Mouse (Mus musculus) 3134 (cell line): ENCODE results near the gene Vps51.

ENCODE experiments used
- DNase-seq: peaks from one replicate; pipeline ENCODE4 v3.0.0-alpha.2; 2011; ENCODE audit warnings: low spot score; ENCODE audit not compliant: insufficient read length; ENCODE audit errors: extremely low read depth

Gene Vps51

DNA sequence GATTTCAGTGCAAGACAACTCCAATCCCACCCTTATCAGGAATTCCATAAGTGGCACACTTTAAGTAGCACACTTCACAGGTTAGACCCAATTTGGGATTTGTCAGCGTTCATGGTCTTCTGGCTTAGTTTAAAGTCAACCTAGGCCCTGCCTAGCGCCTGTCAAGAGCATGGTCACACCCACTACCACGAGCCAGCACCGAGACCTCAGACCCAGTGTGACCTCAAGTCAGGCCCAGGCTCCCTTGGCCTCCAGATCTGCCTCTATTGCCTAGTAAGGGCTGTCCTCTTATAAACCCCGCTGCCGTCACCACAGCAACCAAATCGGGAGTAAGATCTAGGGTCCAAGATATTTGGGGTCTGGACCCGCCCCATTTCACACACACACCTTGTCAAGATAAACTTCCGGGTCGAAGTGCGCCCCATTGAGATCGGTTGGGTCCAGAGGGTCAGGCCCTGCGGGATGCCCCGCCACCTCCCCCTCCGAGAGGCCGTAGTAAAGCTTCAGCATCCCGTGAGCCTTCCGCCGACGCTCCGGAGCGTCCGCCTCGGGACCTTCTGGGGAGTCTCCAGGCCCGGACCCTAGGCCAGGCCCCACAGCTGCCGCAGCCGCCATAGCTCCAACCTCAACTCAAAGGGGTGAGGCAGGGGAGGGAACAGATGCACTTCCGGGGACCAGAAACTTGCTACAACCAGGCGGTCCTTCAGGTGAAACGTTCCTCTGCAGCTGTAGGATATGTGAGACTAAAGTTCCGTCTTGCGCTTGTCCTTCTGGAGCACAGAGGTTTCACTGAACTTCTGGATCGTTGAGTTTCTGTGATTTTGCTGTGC, at the start of gene Vps51:
Gene Vps51, minus strand, starts transcription at position 668 of the 830 bp plus-strand sequence.
- DNase-seq, result peak; percentile 92

DNA sequence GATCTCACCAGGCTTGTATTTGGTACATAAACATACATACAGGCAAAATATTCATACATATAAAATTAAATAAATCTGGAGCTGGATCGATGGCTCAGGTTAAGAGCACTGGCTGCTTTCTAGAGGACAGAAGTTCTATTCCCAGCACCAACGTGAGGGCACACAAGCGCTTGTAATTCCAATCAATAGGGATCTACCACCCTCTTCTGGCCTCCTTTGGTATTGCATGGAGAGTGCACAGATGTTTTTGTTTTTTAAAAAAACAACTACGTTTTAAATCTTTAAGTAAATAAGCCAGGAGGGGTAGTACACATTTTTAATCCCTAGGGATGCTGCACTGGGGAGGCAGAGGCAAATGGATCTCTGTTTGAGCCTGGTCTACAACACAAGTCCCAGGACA, 49.3 kb upstream of the Vps51 start:
- DNase-seq, result peak; percentile 47

DNA sequence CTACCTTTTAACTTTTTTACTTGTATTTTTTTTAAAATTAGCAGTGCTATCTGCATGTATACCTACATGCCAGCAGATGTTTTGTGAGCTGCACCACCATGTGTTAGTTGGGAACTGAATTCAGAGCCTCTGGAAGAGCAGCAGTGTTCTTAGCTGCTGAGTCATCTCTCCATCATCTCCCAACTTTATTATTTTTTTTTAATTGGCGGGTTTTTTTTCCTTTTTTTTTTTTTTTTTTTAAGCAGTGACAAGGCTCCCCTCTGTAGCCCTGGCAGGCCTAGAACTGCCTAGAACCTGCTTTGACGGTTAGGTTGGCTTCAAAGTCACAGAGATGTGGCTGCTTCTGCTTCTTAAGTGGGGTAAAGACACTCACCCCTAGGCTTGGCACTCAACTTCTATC, 47.9 kb upstream of the Vps51 start:
- DNase-seq, result no peak

DNA sequence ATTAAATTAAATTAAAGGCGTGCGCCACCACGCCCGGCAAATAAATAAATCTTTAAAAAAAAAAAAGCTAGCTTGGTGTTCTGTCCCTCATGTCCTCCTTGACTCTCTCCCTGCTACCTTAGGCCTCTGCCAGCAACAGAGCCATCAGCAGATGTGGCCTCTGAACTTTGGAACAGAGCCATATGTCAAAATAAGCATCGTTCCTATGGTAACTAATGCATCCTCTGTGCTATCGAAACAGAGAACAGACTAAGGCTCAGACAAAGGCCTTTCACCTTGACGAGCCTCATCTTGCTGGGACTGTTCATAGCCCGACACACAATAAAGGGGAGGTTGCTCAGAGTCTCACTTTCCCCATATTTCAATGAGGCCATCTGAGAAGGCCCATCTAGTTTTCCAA, 46.3 kb upstream of the Vps51 start:
- no peak for DNase-seq

DNA sequence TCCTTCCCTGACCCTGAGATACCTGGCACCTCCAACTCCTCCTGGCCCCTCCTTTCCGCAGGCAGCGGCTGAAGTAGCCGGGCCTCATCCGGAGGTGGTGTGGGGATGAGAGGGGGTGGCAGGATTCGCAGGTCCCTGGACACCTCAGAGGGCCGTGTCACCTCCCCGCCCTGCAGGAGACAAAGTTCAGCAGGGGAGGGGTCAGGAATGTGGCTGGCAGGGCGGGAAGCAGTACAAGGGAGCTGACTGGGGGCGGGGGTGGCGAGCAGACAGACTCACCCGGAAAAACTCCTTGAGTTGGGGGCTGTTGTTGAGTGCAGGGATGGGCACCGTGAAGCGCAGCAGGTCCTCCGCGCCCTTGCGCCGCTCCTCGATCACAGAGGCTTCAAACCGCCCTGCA, 44.7 kb upstream of the Vps51 start:
- DNase-seq, result no peak

DNA sequence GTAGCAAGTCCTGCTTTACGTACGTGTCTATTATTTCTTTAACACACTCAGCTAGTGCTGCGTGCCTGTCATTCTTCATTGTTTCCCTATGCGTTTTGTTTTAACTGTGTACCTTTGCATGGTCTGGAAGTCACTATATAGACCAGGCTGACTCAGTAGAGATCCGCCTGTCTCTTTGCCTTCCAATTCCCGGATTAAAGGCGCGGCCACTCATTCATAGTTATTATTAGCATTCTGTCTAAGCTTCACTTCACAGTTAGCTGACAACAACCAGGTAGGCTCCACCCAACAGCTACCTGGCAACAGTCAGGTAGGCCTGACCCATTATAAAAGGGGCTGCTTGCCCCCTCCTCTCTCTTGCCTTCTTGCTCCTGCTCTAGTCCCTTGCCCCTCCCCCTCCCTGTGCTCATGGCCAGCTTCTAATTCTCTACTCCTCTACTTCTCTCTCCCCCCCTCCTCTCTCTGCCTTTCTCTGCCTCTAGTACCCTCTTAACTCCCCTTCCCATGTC, 41.7 kb upstream of the Vps51 start:
- no peak for DNase-seq

DNA sequence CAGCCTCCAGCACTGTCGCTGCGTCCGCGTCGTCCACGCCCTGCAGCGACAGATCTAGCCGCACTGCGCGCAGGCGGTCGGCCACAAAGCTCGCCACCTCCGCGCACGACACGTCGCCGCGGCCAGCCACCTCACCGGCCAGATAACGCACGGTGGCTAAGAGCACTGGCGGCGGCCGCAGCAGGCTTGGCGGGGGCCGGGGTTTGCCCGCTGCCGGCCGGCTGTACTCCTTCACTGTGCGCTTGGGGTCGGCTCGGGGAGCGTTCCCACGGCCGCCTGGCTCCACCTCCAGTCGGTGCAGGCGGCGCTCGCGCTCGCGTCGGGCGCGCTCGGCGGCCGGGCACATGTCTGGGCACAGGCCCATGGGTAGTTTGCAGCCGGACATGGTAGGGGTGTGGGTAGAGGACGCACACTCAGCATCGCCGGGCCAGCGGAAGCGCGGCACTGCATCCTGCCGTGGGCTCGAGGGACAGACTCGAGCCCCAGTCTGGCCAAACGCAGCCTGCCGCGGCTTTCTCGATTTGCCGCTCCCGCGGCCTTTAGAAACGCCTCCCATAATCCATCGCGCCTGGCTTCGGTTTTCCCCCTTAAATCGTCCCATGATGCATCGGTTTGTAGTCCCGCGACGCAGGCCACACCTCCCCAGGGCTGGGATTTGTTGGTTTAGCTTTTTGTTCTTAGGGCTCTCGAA, 41.1 kb upstream of the Vps51 start, which contains the start of gene Sac3d1:
Gene Sac3d1, minus strand, starts transcription at position 665 of the 691 bp plus-strand sequence.
- DNase-seq, result peak; percentile 92

DNA sequence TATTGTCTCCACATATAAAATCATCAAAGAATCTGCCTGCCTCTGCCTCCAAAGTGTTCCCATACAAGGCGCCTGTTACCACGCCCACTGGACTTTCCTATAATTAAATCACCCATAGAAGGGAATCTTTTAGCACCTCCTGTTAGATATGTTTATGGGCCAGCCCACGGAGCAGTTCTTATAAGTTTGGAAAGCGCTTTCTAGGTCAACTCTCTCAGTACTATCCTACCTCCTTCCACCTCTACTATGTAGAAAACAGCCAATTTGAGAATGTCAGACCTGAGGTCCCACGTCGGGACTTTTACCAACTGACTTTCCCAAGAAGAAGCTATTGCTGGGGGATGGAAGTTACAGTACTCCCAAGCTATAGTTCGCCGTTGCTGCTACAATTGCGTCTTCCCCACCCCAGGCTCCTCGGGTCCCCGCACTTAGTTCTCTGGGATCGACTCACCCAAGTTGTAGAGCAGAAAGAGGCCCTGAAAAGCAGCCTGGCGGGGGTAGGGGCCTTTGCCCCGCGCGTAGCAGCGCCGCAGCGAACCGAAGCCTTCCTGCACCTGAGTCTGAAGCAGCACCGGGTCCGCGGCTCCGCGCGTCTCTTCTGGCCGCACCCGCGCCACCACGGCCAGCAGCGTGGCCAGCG, 40.4 kb upstream of the Vps51 start:
- DNase-seq, result no peak

DNA sequence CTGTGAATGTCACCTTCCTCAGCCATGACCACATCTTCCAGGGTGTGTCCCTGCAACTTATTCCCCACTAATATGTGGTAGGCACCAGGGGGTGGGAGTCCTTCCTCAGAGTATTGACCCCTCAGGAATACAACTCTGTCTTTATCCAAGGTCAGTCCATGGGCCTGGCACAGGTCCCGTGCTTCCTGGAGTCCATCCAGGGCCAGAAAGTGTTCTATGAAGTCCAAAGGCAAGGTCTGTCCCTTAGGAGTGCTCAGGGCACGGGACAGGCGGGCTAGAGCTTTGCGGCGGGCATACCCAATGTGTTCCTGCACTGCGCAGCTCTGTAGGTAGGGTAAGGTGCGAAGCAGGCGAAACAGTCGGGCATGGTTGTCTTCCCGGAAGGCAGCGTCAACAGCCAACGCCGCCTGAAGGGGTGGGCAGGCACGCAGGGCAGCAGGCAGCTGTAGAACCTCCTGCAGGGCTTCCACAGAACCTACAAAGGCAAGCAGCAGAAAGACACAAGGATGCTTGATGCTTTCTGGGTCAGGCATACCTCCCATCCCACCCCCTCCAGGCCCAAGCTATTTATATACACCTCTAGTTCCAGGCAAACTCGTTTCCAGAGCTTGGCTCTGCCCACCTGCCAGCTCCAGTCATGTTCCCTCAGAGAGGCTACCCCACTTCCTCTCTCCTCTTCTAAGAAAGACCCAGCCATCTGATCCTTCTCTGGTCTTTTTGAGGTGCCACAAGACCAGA, 39.3 kb upstream of the Vps51 start:
- DNase-seq, result no peak

DNA sequence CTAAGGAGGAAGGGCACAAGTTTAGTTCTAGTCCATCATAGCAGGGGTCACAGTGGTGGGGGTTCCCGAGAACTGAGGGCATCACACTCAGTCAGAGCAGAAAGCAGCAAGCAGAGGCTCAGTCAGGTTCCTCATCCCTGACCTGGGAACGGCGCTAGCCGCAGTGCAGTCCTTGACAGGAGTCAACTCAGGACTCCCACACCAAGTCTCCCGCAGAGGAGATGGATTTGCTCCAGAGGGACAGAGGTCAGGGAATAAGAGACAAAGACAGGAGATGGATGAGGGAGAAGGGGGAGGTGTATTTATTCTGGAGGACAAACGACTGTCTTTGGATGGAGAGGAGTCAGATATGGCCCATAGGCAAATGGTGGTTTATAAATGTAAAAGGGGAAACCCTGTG, 36.1 kb upstream of the Vps51 start:
- DNase-seq, result no peak

DNA sequence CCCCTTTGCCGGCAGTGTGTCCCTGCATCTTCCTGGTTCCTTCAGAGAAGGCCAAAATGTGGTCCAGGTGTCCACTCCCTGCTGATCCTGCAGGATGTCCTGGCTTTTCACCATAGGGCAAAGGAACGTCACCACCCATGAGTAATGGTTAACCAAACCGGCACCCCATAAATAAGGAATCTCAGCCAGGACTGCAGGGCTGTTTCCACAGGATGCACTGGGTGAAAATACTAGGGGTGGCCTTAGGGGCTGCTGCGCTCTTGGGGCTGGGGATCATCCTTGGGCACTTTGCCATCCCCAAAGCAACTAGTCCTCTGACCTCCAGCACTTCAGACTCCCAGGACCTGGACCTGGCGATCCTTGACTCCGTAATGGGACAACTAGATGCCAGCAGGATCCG, 28.6 kb upstream of the Vps51 start, which contains the start of gene Naaladl1:
Gene Naaladl1, plus strand, starts transcription at position 197 of the 400 bp plus-strand sequence.
- DNase-seq, result no peak

DNA sequence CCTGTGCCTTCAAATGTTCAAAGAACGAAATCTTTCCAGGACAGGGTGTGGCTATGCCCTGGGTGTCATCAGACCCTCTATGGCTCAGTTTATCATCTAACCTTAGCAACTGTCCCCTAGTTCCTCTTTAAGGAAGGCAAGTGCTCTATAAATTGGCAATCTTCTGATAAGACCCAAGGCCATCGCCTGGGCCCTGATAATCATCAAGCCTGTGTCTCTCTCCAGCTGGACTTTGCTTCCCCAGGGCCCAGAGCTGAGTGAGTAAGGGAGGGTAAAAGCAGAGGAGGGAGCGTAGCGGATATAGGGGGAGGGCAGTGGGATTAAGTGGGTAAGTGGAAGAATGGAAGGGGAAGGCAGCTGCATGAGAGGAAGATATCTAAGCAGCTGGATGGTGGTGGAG, 27.4 kb upstream of the Vps51 start:
- no peak for DNase-seq

DNA sequence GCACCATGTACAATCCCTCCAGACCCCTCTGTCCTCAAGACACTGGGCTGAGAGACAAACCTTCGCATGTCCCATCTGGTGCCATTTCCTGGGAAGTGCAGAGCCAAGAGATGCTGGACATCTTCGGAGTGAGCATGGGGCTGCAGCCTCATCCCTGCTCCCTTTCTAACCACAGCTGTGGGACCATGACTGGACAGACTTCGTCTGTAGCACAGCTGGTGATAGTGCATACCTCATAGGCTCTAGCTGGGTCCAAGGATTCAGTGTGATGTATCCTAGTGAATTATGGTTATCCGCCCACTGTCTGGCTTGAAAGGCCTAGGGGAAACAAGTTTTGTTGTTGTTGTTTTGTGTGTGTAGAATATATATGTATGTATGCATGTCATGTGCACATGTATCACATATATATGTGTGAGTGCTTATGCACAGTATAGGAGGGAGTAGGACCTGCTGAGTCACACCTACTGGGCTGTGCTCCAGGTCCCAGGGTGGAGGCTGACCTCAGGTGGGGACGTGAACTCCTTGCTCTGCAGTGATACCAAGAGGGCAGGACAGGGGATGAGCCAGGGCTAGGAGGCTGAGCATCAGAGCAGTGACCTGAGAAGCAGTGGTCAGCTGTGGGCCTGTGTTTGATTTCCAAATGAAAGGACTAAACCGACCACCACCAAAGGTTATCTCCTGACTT, 25.3 kb upstream of the Vps51 start:
- no peak for DNase-seq

DNA sequence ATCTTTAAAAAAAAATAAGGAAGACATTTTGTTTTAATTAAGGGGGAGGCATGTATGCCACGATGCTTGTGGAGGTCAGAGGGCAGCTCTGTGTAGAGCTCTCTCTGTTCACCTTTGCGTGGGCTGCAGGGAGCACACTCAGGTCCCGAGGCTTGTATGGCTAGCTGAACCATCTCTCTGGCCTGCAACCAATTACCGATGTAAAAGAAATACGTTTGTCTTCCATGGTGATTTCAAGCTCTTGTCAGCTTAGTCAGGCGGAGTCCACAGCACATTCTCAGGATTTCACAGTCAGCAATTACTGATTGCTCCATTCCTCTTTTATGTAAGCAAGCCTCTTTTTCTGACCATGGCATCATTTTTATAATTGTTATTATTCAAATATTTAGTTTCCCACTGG, 24.2 kb upstream of the Vps51 start:
- DNase-seq, result no peak

DNA sequence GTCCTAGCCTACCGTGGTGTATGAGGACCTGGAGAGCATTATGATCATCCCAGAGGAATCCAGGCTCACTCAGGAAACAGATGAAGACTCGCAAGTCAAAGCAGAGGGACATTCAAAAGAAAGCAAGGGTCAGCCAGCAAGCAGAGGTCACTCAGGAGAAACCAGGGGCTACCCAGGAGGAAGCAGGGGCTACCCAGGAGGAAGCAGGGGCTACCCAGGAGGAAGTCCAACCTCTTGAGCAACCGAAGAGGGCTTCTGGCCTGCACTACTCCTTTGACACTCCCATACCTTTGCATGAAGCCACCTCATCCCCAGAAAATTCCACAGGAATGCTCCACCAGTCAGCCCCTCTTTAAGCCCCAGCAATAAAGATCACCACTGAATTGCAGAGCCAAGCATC, 20.8 kb upstream of the Vps51 start:
- DNase-seq, result no peak

DNA sequence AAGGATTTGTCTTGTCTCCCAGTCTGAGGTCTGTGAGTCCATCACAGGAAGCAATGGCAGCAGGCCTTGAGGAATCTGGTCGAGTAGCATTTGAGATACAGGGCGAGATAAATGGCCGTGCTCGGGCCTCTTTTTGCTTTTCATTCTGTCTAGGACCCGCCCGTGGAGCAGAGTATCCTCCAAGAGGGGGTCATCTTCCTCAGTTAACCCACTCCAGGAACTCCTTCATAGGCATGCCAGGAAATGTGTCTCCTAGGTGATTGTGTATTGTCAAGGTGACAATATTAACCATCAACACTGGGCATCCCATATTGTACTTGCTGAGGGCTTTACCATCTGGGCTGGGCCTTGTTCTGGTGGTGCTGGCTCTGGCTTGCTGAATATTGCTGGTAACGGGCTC, 17.1 kb upstream of the Vps51 start, which contains the start of gene AC131692.1:
Gene AC131692.1, plus strand, starts transcription at position 301 of the 400 bp plus-strand sequence.
- no peak for DNase-seq

DNA sequence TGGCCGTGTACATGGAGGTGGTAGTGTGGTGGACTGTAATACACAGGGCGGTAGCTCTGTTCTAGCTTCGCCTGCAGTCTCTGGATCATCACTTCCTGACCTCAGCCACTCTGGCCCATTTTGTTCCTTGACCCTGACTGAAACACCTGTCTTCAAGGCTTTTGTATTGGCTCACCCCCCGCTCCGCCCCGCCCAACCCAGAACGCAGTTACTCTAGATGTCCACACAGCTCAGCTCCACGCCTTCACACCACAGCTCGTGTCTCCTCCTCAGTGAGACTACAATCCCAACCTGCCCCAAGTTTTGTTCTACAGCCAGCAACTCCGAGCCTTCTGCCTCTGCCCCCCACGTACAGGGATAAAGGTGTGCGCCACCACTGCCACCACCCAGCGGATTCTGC, 11.8 kb upstream of the Vps51 start:
- DNase-seq, result no peak

DNA sequence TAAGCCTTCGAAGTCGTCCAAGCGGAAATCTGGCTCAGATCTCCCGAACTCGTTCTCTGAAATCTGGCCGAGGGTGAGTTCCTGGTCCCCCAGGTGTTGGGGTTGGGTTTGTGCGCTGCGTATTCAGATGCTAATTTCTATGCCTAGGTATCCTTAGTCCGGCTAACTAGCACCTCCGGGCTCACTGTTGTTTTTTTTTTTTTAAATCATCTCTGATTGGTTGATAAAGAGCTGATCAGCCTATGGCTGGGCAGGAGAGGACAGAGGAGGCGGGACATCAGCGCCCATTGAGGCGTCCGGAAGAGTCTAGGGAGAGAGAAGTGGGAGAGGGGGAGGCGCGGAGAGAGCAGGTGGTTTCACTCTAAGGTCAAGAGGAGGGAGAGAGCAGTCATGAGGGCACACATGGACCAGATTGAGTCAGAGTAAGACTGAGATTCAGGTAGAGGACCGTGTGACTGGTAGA, 8.4 kb upstream of the Vps51 start:
- DNase-seq, result peak; percentile 68

DNA sequence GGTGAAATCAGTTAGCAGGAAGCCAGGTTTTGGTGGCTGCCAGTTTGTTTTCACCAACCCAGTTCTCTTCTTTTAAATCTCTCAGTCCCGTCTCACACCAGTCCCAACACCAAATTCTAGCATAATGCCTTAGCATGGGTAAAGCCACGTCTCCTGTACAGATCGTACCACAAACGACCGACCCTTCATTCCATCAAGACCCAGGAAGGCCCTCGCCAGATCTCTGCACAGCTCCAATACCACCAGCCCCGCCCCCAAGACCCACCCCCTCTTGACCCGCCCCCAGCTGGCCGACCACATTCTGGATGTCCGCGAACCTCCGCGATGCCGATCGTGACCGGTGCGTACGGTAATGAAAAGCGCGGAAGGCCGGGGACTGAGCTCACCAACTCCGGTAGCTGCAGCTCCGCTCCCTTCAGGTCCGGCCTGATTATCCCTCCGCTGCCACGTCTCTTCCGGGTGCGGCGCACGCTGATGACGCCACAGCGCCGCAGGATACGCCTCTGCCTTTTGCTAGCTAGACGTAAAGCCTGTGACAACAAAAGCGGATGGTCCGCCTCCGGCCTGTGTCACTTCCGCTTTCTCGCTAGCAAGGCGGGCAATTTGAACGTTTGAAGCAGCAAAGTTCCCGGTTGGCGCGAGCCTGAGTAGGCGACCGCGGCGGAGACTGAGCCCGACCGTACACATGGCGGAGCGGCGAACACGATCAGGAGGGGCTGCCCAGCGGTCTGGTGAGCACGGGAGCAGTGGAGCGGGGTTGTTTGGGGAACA, 7.6 kb upstream of the Vps51 start, which contains the start of the genes Zfpl1 and Cdca5:
Gene Zfpl1, minus strand, starts transcription at position 479 of the 771 bp plus-strand sequence.
Gene Cdca5, plus strand, starts transcription at position 506 of the 771 bp plus-strand sequence.
- DNase-seq, result peak; percentile 98
